Mouse (Mus musculus): Measurements from ENCODE around the gene Atp6v0a4. TPM values are rescaled to one million over a fixed set of nuclear protein-coding genes. Genes with fewer than 3 reads are reported as not detected.

Gene Atp6v0a4
- polyA plus RNA-seq, 1 experiment from 2014 or later = 0.45 TPM

Other genes starting within 250 kb of the Atp6v0a4 start
- 0.09 and 0.17 TPM in 2 replicates for gene Svopl, start 77.6 kb downstream of the Atp6v0a4 start, polyA plus RNA-seq (2015; fragmentation: Nextera tagmentation; extraction: Ambion mirVana)
- gene Tmem213, start 15.3 kb downstream of the Atp6v0a4 start, polyA plus RNA-seq (2015; fragmentation: Nextera tagmentation; extraction: Ambion mirVana) = not detected in 2 replicates
- 1.7 and 1.8 TPM in 2 replicates for gene D630045J12Rik, start 129.4 kb upstream of the Atp6v0a4 start, polyA plus RNA-seq (2015; fragmentation: Nextera tagmentation; extraction: Ambion mirVana)
- 7.6 and 8.0 TPM in 2 replicates for gene Zc3hav1l, start 174.7 kb upstream of the Atp6v0a4 start, polyA plus RNA-seq (2015; fragmentation: Nextera tagmentation; extraction: Ambion mirVana)
- gene Zc3hav1, start 230.0 kb upstream of the Atp6v0a4 start, polyA plus RNA-seq (2015; fragmentation: Nextera tagmentation; extraction: Ambion mirVana) = 8.6 and 9.0 TPM in 2 replicates